Mouse (Mus musculus) B cell, adult 67 days (primary cell): ENCODE measurements around the gene Mknk2. TPM values are rescaled to one million over a fixed set of nuclear protein-coding genes. Genes with fewer than 3 reads are reported as not detected.

ENCODE experiments used
- total RNA-seq, 2 experiments: library from RNA; stranded (reverse); gene quantifications; 4 replicates each; pipeline ENCODE4 v1.2.4; 2023

The Mknk2 gene
- 100 to 1,000 TPM; 441 to 463 TPM for total RNA-seq

DNA sequence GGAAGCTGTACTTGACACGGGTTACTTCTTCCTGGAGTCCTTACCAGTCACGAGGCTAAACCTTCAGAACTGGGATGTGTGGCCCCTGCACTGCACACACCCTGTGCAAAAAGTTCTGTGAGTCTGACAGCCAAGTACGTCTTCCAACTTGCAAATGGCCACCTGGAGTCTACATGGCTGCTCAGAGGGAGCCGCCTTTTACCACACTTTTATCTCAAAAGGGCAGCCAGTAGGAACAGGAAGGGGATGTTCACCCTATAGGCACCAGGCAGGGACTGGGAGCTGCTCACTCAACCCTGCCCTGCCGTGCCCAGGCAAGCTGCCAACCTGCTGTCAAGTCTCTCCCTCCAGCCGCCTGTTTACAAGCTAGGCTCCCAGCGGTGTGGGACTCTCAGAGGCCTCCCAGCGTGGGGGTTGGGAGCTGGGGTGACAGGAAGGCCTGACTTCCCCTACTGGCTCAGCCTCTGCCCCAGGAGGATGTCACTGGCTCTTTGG is at the start of gene Mknk2:
Mknk2 (minus strand) TSS at position 171 of the 495 bp plus-strand sequence.

DNA sequence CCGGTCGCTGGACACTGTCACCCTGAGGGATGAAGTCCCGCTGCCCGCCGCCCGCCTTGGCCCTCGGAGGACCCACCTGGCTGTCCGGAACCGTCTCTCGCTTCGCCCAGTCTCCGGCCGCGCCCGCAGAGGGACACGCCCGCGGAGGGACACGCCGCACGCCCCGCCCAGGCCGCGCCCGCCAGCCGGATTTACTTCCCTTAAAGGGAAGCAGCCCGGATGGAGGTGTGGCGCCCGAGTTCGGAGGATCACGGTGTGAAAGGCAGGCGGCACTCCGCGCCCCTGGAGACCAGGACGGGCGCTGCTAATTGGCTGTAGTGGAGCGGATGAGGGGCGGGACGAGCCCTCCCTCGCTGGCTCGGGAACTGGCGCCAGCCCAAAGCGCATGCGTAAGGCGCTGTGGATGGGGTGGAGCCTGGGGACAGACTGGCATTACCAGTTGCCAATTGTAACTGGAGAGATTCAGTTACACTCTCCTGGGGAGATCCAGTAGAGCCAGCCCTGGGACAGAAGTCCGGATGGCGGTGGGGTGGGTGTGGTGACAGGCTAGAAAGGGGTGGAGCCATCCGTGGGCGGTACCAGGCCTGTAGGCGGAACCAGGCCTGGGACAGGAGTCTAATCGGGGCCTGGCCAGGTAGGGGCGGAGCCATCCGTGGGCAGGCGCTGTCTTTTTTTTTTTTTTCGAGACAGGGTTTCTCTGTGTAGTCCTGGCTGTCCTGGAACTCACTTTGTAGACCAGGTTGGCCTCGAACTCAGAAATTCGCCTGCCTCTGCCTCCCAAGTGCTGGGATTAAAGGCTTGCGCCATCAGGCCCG is 24.0 kb upstream of the Mknk2 start, which contains the start of the genes Mob3a and Izumo4:
Mob3a (minus strand) TSS at position 257 of the 815 bp plus-strand sequence.
Izumo4 (plus strand) TSS at position 464 of the 815 bp plus-strand sequence.

GRCm38 (mm10) chr10:80656863-80657623 is 20.9 kb downstream of the Mknk2 start, which contains the start of gene Btbd2:
Gene Btbd2, minus strand, starts transcription at chr10:80657071.

GRCm38 (mm10) chr10:80622661-80623456 is 55.1 kb downstream of the Mknk2 start, which contains the start of gene Csnk1g2:
Gene Csnk1g2, plus strand, starts transcription at chr10:80622838.

Other genes starting within 250 kb of the Mknk2 start
- 100 to 1,000 TPM; 202 to 212 TPM for gene Tcf3, start 244.5 kb downstream of the Mknk2 start, total RNA-seq
- gene Onecut3, start 183.3 kb downstream of the Mknk2 start, total RNA-seq = not detected
- gene Atp8b3, start 139.0 kb downstream of the Mknk2 start, total RNA-seq = not detected
- gene Rexo1, start 116.6 kb downstream of the Mknk2 start, total RNA-seq = 100 to 1,000 TPM; 117 to 120 TPM
- 10 to 100 TPM; 32.4 to 32.5 TPM for gene Klf16, start 100.8 kb downstream of the Mknk2 start, total RNA-seq
- 100 to 1,000 TPM; 111 to 117 TPM for gene Abhd17a, start 87.8 kb downstream of the Mknk2 start, total RNA-seq
- gene Scamp4, start 75.2 kb downstream of the Mknk2 start, total RNA-seq = 10 to 100 TPM; 54.1 to 64.9 TPM
- gene Adat3, start 75.2 kb downstream of the Mknk2 start, total RNA-seq = 10 to 100 TPM in 1 of 2 experiments, 1 to 10 TPM in 1; 6.4 to 13.3 TPM
- 10 to 100 TPM in 1 of 2 experiments, 1 to 10 TPM in 1; 9.1 to 10.4 TPM for gene Gm49322, start 72.1 kb downstream of the Mknk2 start, total RNA-seq
- 100 to 1,000 TPM; 203 to 222 TPM for gene Csnk1g2, start 55.3 kb downstream of the Mknk2 start, total RNA-seq
- gene Btbd2, start 21.0 kb downstream of the Mknk2 start, total RNA-seq = 10 to 100 TPM; 32.1 to 40.9 TPM
- gene Mob3a, start 23.9 kb upstream of the Mknk2 start, total RNA-seq = 100 to 1,000 TPM; 123 to 146 TPM
- 10 to 100 TPM; 45.0 to 50.1 TPM for gene Izumo4, start 24.1 kb upstream of the Mknk2 start, total RNA-seq
- 100 to 1,000 TPM; 148 to 163 TPM for gene Ap3d1, start 64.2 kb upstream of the Mknk2 start, total RNA-seq
- gene Dot1l, start 77.1 kb upstream of the Mknk2 start, total RNA-seq = 10 to 100 TPM; 68.5 to 68.9 TPM
- 10 to 100 TPM; 69.1 to 83.5 TPM for gene Sf3a2, start 120.1 kb upstream of the Mknk2 start, total RNA-seq
- 100 to 1,000 TPM; 151 to 152 TPM for gene Plekhj1, start 120.5 kb upstream of the Mknk2 start, total RNA-seq
- gene Amh, start 127.1 kb upstream of the Mknk2 start, total RNA-seq = 1 to 10 TPM; 1.2 to 2.7 TPM
- not detected for gene Jsrp1, start 135.4 kb upstream of the Mknk2 start, total RNA-seq
- 100 to 1,000 TPM; 496 to 510 TPM for gene Oaz1, start 148.5 kb upstream of the Mknk2 start, total RNA-seq
- gene Lingo3, start 165.9 kb upstream of the Mknk2 start, total RNA-seq = not detected
- 10 to 100 TPM; 31.9 to 37.1 TPM for gene Lsm7, start 177.1 kb upstream of the Mknk2 start, total RNA-seq
- 10 to 100 TPM; 33.2 to 34.7 TPM for gene Sppl2b, start 177.2 kb upstream of the Mknk2 start, total RNA-seq
- not detected for gene Tmprss9, start 193.7 kb upstream of the Mknk2 start, total RNA-seq
- 10 to 100 TPM; 57.8 to 77.8 TPM for gene Timm13, start 222.9 kb upstream of the Mknk2 start, total RNA-seq
- gene Lmnb2, start 240.1 kb upstream of the Mknk2 start, total RNA-seq = 10 to 100 TPM; 14.6 to 16.0 TPM